In genomic region chr19:21274714-21275113, GRCm38 (mm10) we compare ENCODE assay signal across 8 mouse cellular contexts. TPM values are rescaled to one million over a fixed set of nuclear protein-coding genes. Genes with fewer than 3 reads are reported as not detected.
DNase-seq lines count a peak whose midpoint lies in the region; ATAC-seq lines count a peak whose summit lies in the region.

No protein-coding gene starts in this region.

- no peaks in the 10 kb centered on the region for H3K9me3 ChIP-seq in kidney, embryonic 15.5 days (replicated peaks)
- no peaks in the 10 kb centered on the region for H3K9me3 ChIP-seq in hindbrain, embryonic 13.5 days
- no peaks in the 10 kb centered on the region for H3K9me3 ChIP-seq in midbrain, embryonic 13.5 days

- H3K27ac ChIP-seq in kidney, embryonic 15.5 days: no peak overlapping the region
- no peak overlapping the region for H3K27ac ChIP-seq in hindbrain, embryonic 13.5 days
- no peak overlapping the region for H3K27ac ChIP-seq in midbrain, embryonic 13.5 days

- 9% methylated on average over 3 of the region's 3 CpGs for WGBS in kidney, embryonic 15.5 days
- 39% methylated on average over 3 of the region's 3 CpGs for WGBS in hindbrain, embryonic 13.5 days
- 30% methylated on average over 3 of the region's 3 CpGs for WGBS in midbrain, embryonic 13.5 days

- H3K27me3 ChIP-seq in kidney, embryonic 15.5 days: no peaks in the 10 kb centered on the region
- no peaks in the 10 kb centered on the region for H3K27me3 ChIP-seq in hindbrain, embryonic 13.5 days
- H3K27me3 ChIP-seq in midbrain, embryonic 13.5 days: no peaks in the 10 kb centered on the region

- peak overlapping the region; percentile 52 for H3K9ac ChIP-seq in kidney, embryonic 15.5 days
- H3K9ac ChIP-seq in hindbrain, embryonic 13.5 days: peak overlapping the region; percentile 75
- peak overlapping the region; percentile 65 for H3K9ac ChIP-seq in midbrain, embryonic 13.5 days (replicated peaks)

- H3K4me2 ChIP-seq in kidney, embryonic 15.5 days: peak overlapping the region; percentile 65
- H3K4me2 ChIP-seq in hindbrain, embryonic 13.5 days: peak overlapping the region; percentile 87
- H3K4me2 ChIP-seq in midbrain, embryonic 13.5 days (replicated peaks): peak overlapping the region; percentile 81

- H3K36me3 ChIP-seq in kidney, embryonic 15.5 days: peaks cover 26% of the 10 kb centered on the region
- H3K36me3 ChIP-seq in hindbrain, embryonic 13.5 days: peaks cover 14% of the 10 kb centered on the region
- peaks cover 16% of the 10 kb centered on the region for H3K36me3 ChIP-seq in midbrain, embryonic 13.5 days

- peak overlapping the region; percentile 94 for H3K4me3 ChIP-seq in kidney, embryonic 15.5 days (replicated peaks)
- peak overlapping the region; percentile 96 for H3K4me3 ChIP-seq in hindbrain, embryonic 13.5 days
- H3K4me3 ChIP-seq in midbrain, embryonic 13.5 days (replicated peaks): peak overlapping the region; percentile 81

- DNase-seq in kidney, adult 9 months: no peak
- peak; percentile 13 for DNase-seq in brain, adult 2 months (ENCODE audit: low read depth, low spot score)
- DNase-seq in spleen, postnatal 4 days (ENCODE audit: low spot score in 2 of 2): no peak
- no peak for DNase-seq in urinary bladder, postnatal 14 days (ENCODE audit: low spot score)
- DNase-seq in frontal cortex, postnatal 36 days (ENCODE audit: low spot score in 2 of 2): no peak

- peaks cover 12% of the 10 kb centered on the region for H3K4me1 ChIP-seq in kidney, embryonic 15.5 days
- peaks cover 23% of the 10 kb centered on the region for H3K4me1 ChIP-seq in hindbrain, embryonic 13.5 days (replicated peaks)
- peaks cover 36% of the 10 kb centered on the region for H3K4me1 ChIP-seq in midbrain, embryonic 13.5 days (replicated peaks)

- no peak for ATAC-seq in kidney, embryonic 15.5 days (replicated peaks; ENCODE audit: low FRiP score)
- ATAC-seq in hindbrain, embryonic 13.5 days (ENCODE audit: low FRiP score): no peak
- ATAC-seq in midbrain, embryonic 13.5 days: no peak

RNA-seq across cellular contexts. Expression of gene Zfand5, which starts 2.6 kb away (rescaled TPM):
- polyA plus RNA-seq in kidney, embryonic 15.5 days (2015; fragmentation: Nextera tagmentation; extraction: Ambion mirVana): 88.1 and 104 TPM in 2 replicates
- polyA plus RNA-seq in hindbrain, embryonic 13.5 days (2015; fragmentation: Nextera tagmentation; extraction: Ambion mirVana): 160 and 165 TPM in 2 replicates
- 161 TPM in 2 replicates for polyA plus RNA-seq in midbrain, embryonic 13.5 days (2015; fragmentation: Nextera tagmentation; extraction: Ambion mirVana)
